Mouse (Mus musculus) CD8-positive naive resting alpha-beta T cell, adult 2 months (primary cell): ENCODE data around the gene Pxdn.

Source experiments
- DNase-seq, 2 experiments: peaks; one replicate each; pipeline ENCODE4 v3.0.0; 2022; ENCODE audit warnings: low read depth in 2 of 2, low spot score in 2 of 2

Pxdn gene

DNA sequence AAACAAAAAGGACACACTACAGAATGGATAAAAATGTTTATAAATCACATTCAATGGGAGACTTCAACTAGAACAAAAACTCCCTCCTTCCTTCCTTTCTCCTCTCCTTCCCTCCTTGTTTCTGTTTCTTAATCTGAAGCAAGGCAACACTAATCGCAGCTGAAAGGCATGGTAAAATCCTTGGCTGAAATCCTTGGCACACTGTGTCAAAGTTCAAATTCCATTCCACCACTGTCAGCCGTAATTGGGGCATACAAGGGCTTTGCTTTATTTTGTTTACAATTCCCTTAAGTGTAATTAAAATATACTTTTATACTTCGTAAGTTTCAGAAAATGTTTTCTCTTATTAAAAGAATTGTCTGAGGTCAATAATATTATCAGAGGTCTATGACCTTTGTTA is 86.1 kb downstream of the Pxdn start:
- no peak for DNase-seq

DNA sequence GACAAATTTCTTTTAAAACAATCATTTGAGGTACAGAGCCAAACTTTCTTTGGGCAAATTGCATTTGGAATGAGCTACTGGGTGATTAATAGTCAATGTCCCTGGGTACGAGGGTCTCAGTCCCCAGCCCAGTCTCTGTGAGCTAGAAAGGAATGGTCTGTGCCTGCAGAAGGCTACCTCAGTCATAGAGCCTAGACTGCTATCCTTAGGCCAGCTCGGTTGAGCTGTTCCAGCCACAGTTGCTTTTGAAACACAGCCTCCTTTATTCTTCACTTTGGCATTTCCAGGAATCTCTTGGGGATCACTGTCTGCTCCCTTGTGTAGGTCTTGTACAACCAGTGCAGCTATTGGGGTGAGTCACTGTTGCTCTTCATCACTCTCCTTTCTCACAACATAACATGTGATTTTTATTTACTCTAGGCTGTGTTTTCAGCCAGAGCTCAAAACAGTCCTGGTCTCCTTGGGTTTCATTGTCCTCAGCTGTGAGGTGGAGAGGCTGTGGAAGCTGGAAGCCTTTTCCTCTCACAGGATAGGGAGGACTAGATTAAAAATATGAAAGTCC is 86.9 kb downstream of the Pxdn start:
- DNase-seq = no peak

DNA sequence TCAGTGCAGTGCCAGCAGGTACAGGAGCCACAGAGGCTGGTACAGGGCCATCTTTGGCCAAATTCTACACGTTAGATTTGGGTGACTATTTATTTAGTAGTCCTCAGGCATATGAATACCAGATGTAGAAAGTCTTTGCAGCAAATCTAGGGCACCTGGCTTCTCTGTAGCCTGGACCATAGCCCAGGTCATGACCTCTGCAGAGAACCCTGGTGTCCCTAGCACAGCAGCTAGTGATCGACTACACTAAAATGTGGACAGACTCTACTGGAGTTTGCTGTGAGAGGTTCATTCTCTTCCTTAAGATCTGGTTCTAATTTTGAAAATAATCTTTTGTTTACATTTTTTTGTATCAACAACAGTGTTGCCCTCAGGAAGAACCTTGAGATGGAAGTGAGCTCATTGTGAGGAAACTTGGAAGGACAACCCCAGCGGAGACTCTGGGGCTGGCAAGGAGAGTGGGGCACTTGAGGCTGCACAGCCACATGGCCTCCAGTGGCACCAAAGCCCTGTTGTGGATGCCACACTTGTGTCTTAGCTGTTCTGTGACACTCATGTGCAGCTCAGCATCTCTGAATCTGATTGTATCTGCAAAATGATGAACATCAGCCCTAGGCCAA is 90.4 kb downstream of the Pxdn start:
- DNase-seq = no peak

DNA sequence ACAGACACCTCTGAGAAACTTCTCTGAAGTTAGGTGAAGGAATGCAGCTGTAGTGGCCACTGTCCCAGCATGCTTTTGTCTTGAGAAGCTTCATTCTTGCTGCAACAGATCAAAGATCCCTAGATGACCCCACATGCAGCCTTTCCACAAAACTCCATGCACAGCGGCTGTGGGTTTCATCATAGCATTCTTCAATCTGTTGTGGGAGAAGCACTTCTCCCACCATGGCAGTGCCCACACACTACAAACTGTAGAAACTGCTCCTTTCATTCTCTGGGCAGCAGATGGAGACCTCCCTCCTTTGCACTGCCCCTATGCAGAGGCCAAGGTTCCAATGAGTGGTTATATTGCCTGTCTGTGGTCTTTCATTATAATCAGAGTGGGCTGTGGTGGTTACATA is 91.7 kb downstream of the Pxdn start:
- no peak for DNase-seq

DNA sequence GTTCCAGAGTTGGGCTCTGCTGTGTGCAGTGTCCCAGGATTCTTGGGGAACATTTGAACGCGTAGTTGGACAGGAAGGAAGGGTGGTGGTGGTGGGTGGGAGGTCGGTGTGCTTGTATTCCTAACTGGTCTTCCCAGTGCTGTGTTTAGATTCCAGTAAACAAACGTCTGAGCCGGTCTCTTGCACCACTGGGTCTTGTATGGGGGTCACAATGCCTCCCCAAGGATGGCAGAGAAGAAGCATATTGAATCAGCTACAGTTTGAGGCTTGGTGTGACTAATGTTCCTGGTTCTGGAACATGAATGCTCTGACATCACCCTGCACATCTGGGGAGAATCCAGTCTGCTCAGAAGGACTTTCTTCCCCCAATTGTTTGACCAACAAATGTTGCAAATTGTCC is 93.2 kb downstream of the Pxdn start:
- no peak for DNase-seq

- no peak for DNase-seq
Measured at GRCm38 (mm10) chr12:30034681-30035080, 97.3 kb downstream of the Pxdn start.

- DNase-seq = no peak
Measured at GRCm38 (mm10) chr12:30035406-30035805, 98.0 kb downstream of the Pxdn start.

GRCm38 (mm10) chr12:30035841-30036568 is 98.6 kb downstream of the Pxdn start:
- DNase-seq = no peak

- DNase-seq = no peak
Measured at GRCm38 (mm10) chr12:30036569-30037055, 99.2 kb downstream of the Pxdn start.

DNA sequence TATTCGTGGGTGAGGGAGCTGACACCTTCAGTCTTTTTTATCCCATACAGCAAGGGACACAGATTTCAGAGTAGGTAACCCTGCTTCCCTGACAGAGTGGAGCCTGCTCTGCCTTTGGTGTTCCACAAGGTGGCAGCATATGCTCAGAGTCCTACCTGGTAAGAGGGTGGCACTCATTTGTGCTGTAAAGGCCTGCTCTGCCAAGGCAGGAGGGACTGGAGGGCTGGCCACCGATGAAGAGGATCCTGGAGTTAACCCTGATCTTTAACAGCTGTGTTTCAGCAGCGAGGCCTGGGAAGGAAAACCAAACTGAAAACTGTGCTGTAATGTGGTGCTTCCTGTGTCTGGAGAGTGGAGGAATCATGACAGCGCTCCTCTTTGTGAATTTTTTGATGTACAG is 102.2 kb downstream of the Pxdn start:
- DNase-seq = no peak

DNA sequence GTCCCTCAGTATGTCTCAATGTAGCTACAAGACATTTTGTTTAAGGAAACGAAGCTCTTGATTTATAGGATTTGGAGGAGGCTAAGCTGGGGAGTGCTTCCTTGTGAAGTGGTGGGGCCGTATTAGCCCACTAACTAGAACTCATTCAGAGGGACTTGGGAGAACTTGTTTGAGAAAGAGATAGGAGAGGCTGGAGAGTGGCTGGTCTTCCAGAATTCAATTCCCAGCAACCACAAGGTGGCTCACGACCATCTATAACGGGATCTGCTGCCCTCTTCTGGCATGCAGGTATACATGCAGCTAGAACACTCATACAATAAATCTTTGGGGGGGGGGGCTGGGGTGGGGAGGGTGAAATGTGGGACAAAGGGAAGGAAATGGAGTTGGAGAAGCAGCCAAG is 102.7 kb downstream of the Pxdn start:
- no peak for DNase-seq

- DNase-seq = no peak
Measured at GRCm38 (mm10) chr12:30048848-30049247, 111.4 kb downstream of the Pxdn start.

- DNase-seq = no peak
Measured at GRCm38 (mm10) chr12:30049818-30050217, 112.4 kb downstream of the Pxdn start.

DNA sequence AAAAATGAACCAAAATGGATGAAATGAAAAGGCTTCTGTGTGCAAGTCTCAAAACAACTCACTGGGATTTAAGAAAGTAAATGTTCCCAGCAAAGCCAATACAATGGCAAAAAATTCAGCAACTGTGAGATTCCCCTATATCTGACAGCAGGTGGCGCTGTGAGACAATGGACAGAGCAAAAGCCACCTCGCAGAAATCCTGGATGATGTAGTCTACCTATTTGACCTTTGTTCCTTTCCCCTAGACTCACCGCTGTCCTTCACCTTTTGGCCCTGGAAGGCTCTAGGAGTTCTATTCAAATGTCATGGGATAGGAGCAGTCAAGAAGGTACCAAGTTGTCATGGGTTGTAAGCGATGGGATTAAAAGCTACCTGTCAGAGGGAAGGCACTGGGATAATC is 112.8 kb downstream of the Pxdn start:
- DNase-seq = no peak

DNA sequence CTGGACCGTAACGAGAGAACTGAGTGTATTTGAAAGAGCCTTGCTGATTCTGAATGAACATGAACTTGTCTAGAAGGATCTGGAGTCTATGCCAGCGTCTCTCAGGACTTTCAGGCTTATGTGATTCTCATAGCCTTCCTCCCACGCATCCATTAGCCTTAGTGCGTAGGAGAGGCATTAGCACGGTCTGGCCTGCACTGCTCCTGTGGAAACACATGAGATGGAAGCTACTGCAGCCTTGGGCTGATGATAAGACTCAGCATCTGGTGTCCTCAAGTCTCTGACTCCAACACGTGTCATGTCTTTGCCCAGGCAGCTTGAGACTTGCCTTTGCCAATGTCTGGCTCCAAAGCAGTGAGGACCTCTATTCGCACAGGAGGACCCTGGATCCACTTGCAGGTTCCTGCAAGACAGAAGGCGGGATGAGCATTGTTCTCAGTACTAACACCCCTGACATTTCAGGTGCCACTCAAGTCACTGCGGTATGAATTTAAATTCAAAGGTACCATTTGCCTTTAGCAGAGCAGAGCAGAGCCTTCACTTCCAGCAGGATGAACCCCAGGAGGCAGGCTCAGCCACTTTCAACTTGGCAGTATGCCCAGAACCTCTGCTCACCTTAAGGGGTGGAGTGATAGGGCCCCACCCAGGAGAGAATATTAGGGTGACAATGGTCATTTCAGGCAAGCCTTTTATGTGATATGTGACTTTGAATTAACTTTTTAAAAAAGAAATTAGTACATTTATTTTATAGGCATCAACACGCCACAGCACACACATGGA is 117.5 kb downstream of the Pxdn start:
- no peak for DNase-seq

- no peak for DNase-seq
Measured at GRCm38 (mm10) chr12:30058044-30058443, 120.6 kb downstream of the Pxdn start.

DNA sequence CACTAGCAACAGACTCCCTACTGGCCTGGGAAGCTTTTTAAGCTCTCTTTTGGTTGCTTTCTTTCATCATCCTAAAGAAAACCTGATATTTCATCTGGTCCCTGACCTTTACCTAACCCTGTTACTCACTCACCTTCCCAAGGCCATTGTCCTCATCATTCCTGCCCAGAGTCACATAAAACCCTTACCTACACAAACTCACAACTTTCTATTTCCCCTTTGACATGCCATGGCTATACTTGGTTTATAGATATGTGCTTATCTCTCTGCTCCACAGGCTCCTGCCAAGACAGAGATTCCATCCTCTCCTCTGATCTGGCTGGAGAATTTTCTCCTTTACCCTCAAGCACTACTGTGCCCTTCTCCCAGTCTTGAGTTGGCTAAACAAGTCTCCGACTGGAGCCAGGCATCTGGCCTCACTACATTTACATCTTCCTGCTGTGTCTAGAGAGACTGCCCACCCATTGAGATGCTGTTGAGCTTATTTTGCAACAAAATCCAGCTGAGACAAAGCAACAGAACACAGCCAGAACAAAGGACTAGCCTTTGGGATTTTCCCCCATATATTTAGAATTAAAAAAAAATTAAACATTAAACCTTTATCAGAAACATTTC is 124.2 kb downstream of the Pxdn start:
- DNase-seq = no peak

DNA sequence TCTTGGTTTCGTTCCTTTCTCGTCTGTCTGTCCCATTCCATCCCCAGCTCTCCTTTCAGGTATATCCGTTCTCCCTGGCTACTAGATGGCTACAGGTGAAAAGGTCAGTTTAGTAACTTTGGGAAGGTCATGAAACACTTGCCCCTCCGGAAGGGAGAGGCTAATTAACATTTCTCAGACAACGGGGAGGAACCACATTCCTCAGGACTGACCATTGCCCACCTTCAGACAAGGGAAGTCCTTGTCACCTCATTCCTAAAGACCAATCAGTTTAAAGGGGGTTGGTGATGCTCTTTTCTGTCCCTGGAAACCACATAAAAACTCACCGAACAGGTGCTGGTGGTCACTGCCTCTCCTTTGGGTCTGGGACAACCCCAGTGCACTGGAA is 124.7 kb downstream of the Pxdn start:
- DNase-seq = no peak
